Mouse (Mus musculus): Measurements from ENCODE around the gene Kctd20.

- TF ChIP-seq CTCF (IDR thresholded peaks at IDR 0.05; ENCODE audit: low read depth) (no peak), EP300 (optimal IDR thresholded peaks at IDR 0.05) (peak; percentile 16)
Measured at GRCm38 (mm10) chr17:28953251-28953650, 1.5 kb downstream of the Kctd20 start.
